Comparison of ENCODE assay signal across 10 mouse cellular contexts in the genomic region with DNA sequence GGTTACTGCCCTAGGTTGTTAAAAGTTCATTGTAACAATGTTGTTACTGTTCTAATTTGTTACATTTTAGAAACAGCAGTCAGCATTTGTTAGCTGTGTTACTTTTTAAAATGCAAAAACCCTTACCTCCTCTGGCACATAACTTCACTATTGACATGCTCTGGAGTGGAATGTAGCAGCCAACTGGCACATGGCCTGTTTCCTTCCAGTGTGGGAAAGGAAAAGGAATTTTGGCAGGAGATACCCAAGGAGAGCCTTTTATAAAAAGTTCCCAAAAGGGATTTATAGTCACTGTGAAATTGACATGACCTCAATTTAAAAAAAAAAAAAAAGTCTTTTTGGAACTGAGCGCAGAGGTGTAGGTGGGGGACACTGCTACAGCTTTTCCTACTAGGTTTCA. TPM values are rescaled to one million over a fixed set of nuclear protein-coding genes. Genes with fewer than 3 reads are reported as not detected.
DNase-seq lines count a peak whose midpoint lies in the region; ATAC-seq and TF ChIP-seq lines count a peak whose summit lies in the region.
"Had no signal": no experiment of that assay in that cellular context is flagged by ENCODE, and none has a peak within 500 bp of the region (broad histone marks: within the 10 kb centered on the region; RNA-seq: fewer than 3 reads in every experiment).

No protein-coding gene starts in this region.

- no peak overlapping the region; the same call in 1 of the 2 replicates for H3K4me3 ChIP-seq in layer of hippocampus, adult 2 months
- H3K4me3 ChIP-seq in heart, embryonic 16.5 days (ENCODE audit: low read length), result no peak overlapping the region
- H3K4me3 ChIP-seq in lung, adult 2 months (replicated peaks; ENCODE audit: extremely low read depth, low read depth, low read length), result no peak overlapping the region
- H3K4me3 ChIP-seq in liver, embryonic 11.5 days (ENCODE audit: low read depth, low read length), result no peak overlapping the region
- no peak overlapping the region for H3K4me3 ChIP-seq in liver, embryonic 12.5 days
- H3K4me3 ChIP-seq: hindbrain, embryonic 15.5 days; limb, embryonic 15.5 days had no signal

- TF ChIP-seq CTCF in layer of hippocampus, adult 2 months (conservative IDR thresholded peaks at IDR 0.05), result no peak
- TF ChIP-seq CTCF in brain, embryonic 14.5 days (IDR thresholded peaks at IDR 0.05; ENCODE audit: borderline replicate concordance, extremely low read depth, insufficient read depth, insufficient read length), result no peak
- no peak for TF ChIP-seq CTCF in lung, adult 2 months (IDR thresholded peaks at IDR 0.05; ENCODE audit: insufficient read depth, low read length)

- no peak overlapping the region for H3K4me2 ChIP-seq in heart, embryonic 16.5 days (ENCODE audit: low read depth, low read length)
- no peak overlapping the region for H3K4me2 ChIP-seq in liver, embryonic 11.5 days
- no peak overlapping the region for H3K4me2 ChIP-seq in liver, embryonic 12.5 days
- H3K4me2 ChIP-seq: hindbrain, embryonic 15.5 days; limb, embryonic 15.5 days had no signal

- no peaks in the 10 kb centered on the region for H3K27me3 ChIP-seq in heart, embryonic 16.5 days (ENCODE audit: control insufficient read depth, insufficient read depth, low read length)
- no peaks in the 10 kb centered on the region for H3K27me3 ChIP-seq in liver, embryonic 11.5 days (replicated peaks; ENCODE audit: control insufficient read depth, insufficient read depth, low read length)
- H3K27me3 ChIP-seq in liver, embryonic 12.5 days (replicated peaks), result no peaks in the 10 kb centered on the region
- H3K27me3 ChIP-seq: hindbrain, embryonic 15.5 days; limb, embryonic 15.5 days had no signal

- no peak for TF ChIP-seq POLR2A in brain, embryonic 14.5 days (IDR thresholded peaks at IDR 0.05; ENCODE audit: borderline replicate concordance, extremely low read depth, insufficient read depth, insufficient read length, poor library complexity, severe bottlenecking)
- TF ChIP-seq POLR2A in lung, adult 2 months (IDR thresholded peaks at IDR 0.05; ENCODE audit: borderline replicate concordance, extremely low read depth, low read depth, low read length), result no peak

- ATAC-seq in heart, embryonic 16.5 days (replicated peaks; ENCODE audit: extremely low read depth, insufficient read depth, low FRiP score), result no peak
- ATAC-seq in liver, embryonic 11.5 days (replicated peaks; ENCODE audit: low FRiP score), result no peak
- ATAC-seq in liver, embryonic 12.5 days, result no peak

- 0 out of 2 replicates have a peak, but pooled peaks cover 2% of the 10 kb centered on the region for H3K9me3 ChIP-seq in heart, embryonic 16.5 days (replicated peaks; ENCODE audit: control insufficient read depth, low read length)
- no peaks in the 10 kb centered on the region for H3K9me3 ChIP-seq in liver, embryonic 11.5 days (ENCODE audit: control insufficient read depth, low read length)
- no peaks in the 10 kb centered on the region for H3K9me3 ChIP-seq in liver, embryonic 12.5 days (replicated peaks)
- H3K9me3 ChIP-seq: hindbrain, embryonic 15.5 days; limb, embryonic 15.5 days had no signal

- H3K9ac ChIP-seq in heart, embryonic 16.5 days (ENCODE audit: low read length), result no peak overlapping the region
- H3K9ac ChIP-seq in liver, embryonic 11.5 days (ENCODE audit: low read depth, low read length), result no peak overlapping the region
- H3K9ac ChIP-seq in liver, embryonic 12.5 days, result no peak overlapping the region
- H3K9ac ChIP-seq: hindbrain, embryonic 15.5 days; limb, embryonic 15.5 days had no signal

- peaks cover 12% of the 10 kb centered on the region for H3K4me1 ChIP-seq in heart, embryonic 16.5 days (ENCODE audit: control insufficient read depth, insufficient read depth, low read length)
- H3K4me1 ChIP-seq in lung, adult 2 months (ENCODE audit: control insufficient read depth, insufficient read depth, low read length), result peaks cover 8% of the 10 kb centered on the region
- H3K4me1 ChIP-seq in liver, embryonic 11.5 days (replicated peaks; ENCODE audit: control insufficient read depth, insufficient read depth, low read length), result peaks cover 8% of the 10 kb centered on the region
- peaks cover 25% of the 10 kb centered on the region for H3K4me1 ChIP-seq in liver, embryonic 12.5 days

- DNase-seq in layer of hippocampus, adult 2 months (ENCODE audit: low spot score in 2 of 2), result peak in 1 of 2 experiments; percentile 43
- DNase-seq in layer of hippocampus, adult 9-11 months, result no peak
- peak; percentile 69 for DNase-seq in brain, embryonic 14.5 days (ENCODE audit: low read depth)
- peak; percentile 65 for DNase-seq in lung, adult 2 months
- no peak for DNase-seq in spleen, postnatal 14 days (ENCODE audit: low spot score in 2 of 2)
- DNase-seq in liver, embryonic 11.5 days (ENCODE audit: low spot score), result no peak

- WGBS in heart, embryonic 16.5 days, result 85% methylated on average over 1 of the region's 1 CpGs
- WGBS in lung, adult 2 months, result 39% methylated on average over 1 of the region's 1 CpGs
- WGBS in liver, embryonic 11.5 days, result 97% methylated on average over 1 of the region's 1 CpGs
- WGBS in liver, embryonic 12.5 days (ENCODE audit: insufficient replicate concordance), result 93% methylated on average over 1 of the region's 1 CpGs

- peak overlapping the region; percentile 74 for H3K27ac ChIP-seq in layer of hippocampus, adult 2 months
- peak overlapping the region; percentile 7; the same call in 1 of the 2 replicates for H3K27ac ChIP-seq in heart, embryonic 16.5 days (ENCODE audit: low read length)
- H3K27ac ChIP-seq in liver, embryonic 11.5 days (ENCODE audit: low read depth, low read length), result no peak overlapping the region
- H3K27ac ChIP-seq in liver, embryonic 12.5 days, result no peak overlapping the region
- H3K27ac ChIP-seq: hindbrain, embryonic 15.5 days had no signal

- H3K36me3 ChIP-seq in heart, embryonic 16.5 days (ENCODE audit: control insufficient read depth, insufficient read depth), result peaks cover 26% of the 10 kb centered on the region
- H3K36me3 ChIP-seq in liver, embryonic 11.5 days (ENCODE audit: control insufficient read depth, insufficient read depth, low read length), result peaks cover 26% of the 10 kb centered on the region
- H3K36me3 ChIP-seq in liver, embryonic 12.5 days, result peaks cover 69% of the 10 kb centered on the region

RNA-seq across cellular contexts. Expression of gene Dpp8, which starts 4.2 kb away (rescaled TPM):
- 100 to 1,000 TPM; 162 to 170 TPM for total RNA-seq in layer of hippocampus, adult 2 months (2021)
- 51.3 and 58.3 TPM in 2 replicates for polyA plus RNA-seq in brain, embryonic 14.5 days (2012; rRNA removed)
- polyA plus RNA-seq in heart, embryonic 16.5 days (2015; fragmentation: Nextera tagmentation; extraction: Ambion mirVana), result 31.5 and 32.3 TPM in 2 replicates
- 44.8 and 76.3 TPM in 2 replicates for polyA plus RNA-seq in lung, adult 2 months (2012; rRNA removed)
- 30.9 and 36.7 TPM in 2 replicates for polyA plus RNA-seq in liver, embryonic 11.5 days (2014; fragmentation: Nextera tagmentation; extraction: Ambion mirVana)
- 31.4 and 32.8 TPM in 2 replicates for polyA plus RNA-seq in liver, embryonic 12.5 days (2016; fragmentation: Nextera tagmentation; extraction: Ambion mirVana)

RNA-seq across cellular contexts. Expression of gene Hacd3, which starts 15.0 kb away (rescaled TPM):
- total RNA-seq in layer of hippocampus, adult 2 months (2021), result 100 to 1,000 TPM; 149 to 156 TPM
- 113 and 117 TPM in 2 replicates for polyA plus RNA-seq in brain, embryonic 14.5 days (2012; rRNA removed)
- polyA plus RNA-seq in heart, embryonic 16.5 days (2015; fragmentation: Nextera tagmentation; extraction: Ambion mirVana), result 50.5 and 52.3 TPM in 2 replicates
- polyA plus RNA-seq in lung, adult 2 months (2012; rRNA removed), result 49.0 and 54.7 TPM in 2 replicates
- polyA plus RNA-seq in liver, embryonic 11.5 days (2014; fragmentation: Nextera tagmentation; extraction: Ambion mirVana), result 83.6 and 95.4 TPM in 2 replicates
- 68.3 and 71.9 TPM in 2 replicates for polyA plus RNA-seq in liver, embryonic 12.5 days (2016; fragmentation: Nextera tagmentation; extraction: Ambion mirVana)

Comparison
In these comparisons a context has a peak if more than half of its experiments do, and no peak if none do; other contexts are left out.
1. DNase-seq: peak in brain, embryonic 14.5 days (single experiment) and lung, adult 2 months (single experiment); none in layer of hippocampus, adult 9-11 months (single experiment), spleen, postnatal 14 days (0 of 2) and liver, embryonic 11.5 days (single experiment).
2. H3K27ac ChIP-seq: peak in layer of hippocampus, adult 2 months (single experiment) and heart, embryonic 16.5 days (single experiment); none in liver, embryonic 11.5 days (single experiment) and liver, embryonic 12.5 days (single experiment).